Mouse (Mus musculus): ENCODE measurements at regions not wholly inside any gene's neighbourhood (a gene's known extent, or its start where the extent isn't known, plus 50 kb on each side); places are given as distances from the start of the nearest gene placed in this dataset.

GRCm38 (mm10) chr6:106981232-106981631 is 181.4 kb upstream of the Crbn start:
- TF ChIP-seq USF1 (IDR thresholded peaks at IDR 0.05; ENCODE audit: low read depth) (no peak), MYOG (IDR thresholded peaks at IDR 0.05; ENCODE audit: control insufficient read depth, extremely low read depth, insufficient read length) (no peak), FOSL1 (IDR thresholded peaks at IDR 0.05; ENCODE audit: insufficient read depth, low read length, poor library complexity, severe bottlenecking) (no peak), CEBPB (IDR thresholded peaks at IDR 0.05; ENCODE audit: low read depth) (no peak), CTCF (IDR thresholded peaks at IDR 0.05; ENCODE audit: control insufficient read depth, insufficient read depth, insufficient read length) (no peak), MYOD1 (IDR thresholded peaks at IDR 0.05; ENCODE audit: control insufficient read depth, insufficient read length, low read depth) (no peak), MAX (IDR thresholded peaks at IDR 0.05) (no peak)
- Histone ChIP-seq H3K4me3 (ENCODE audit: insufficient read depth, poor library complexity, severe bottlenecking) (no peak overlapping the region), H3K79me2 (ENCODE audit: control insufficient read depth, insufficient read depth) (no peaks in the 10 kb centered on the region), H3K36me3 (ENCODE audit: control insufficient read depth, insufficient read depth) (no peaks in the 10 kb centered on the region), H3K27me3 (ENCODE audit: control insufficient read depth, insufficient read depth, insufficient read length) (no peaks in the 10 kb centered on the region), H3ac (ENCODE audit: control insufficient read depth, insufficient read length, low read depth) (no peak overlapping the region), H3K79me3 (ENCODE audit: low read depth) (no peaks in the 10 kb centered on the region)

GRCm38 (mm10) chr6:106985132-106985801 is 185.4 kb upstream of the Crbn start:
- no peaks in the 10 kb centered on the region for H3K27me3 ChIP-seq (ENCODE audit: control insufficient read depth, insufficient read depth, insufficient read length)
- no peak overlapping the region for H3K4me3 ChIP-seq (ENCODE audit: insufficient read depth, poor library complexity, severe bottlenecking)
- H3K79me3 ChIP-seq (ENCODE audit: low read depth), result no peaks in the 10 kb centered on the region
- TF ChIP-seq FOSL1 (IDR thresholded peaks at IDR 0.05; ENCODE audit: insufficient read depth, low read length, poor library complexity, severe bottlenecking) (no peak), MAX (IDR thresholded peaks at IDR 0.05) (no peak), CEBPB (IDR thresholded peaks at IDR 0.05; ENCODE audit: low read depth) (no peak), MYOD1 (IDR thresholded peaks at IDR 0.05; ENCODE audit: control insufficient read depth, insufficient read length, low read depth) (no peak), USF1 (IDR thresholded peaks at IDR 0.05; ENCODE audit: low read depth) (no peak), MYOG (IDR thresholded peaks at IDR 0.05; ENCODE audit: control insufficient read depth, extremely low read depth, insufficient read length) (no peak), CTCF (IDR thresholded peaks at IDR 0.05; ENCODE audit: control insufficient read depth, insufficient read depth, insufficient read length) (no peak)
- H3K79me2 ChIP-seq (ENCODE audit: control insufficient read depth, insufficient read depth), result no peaks in the 10 kb centered on the region
- H3ac ChIP-seq (ENCODE audit: control insufficient read depth, insufficient read length, low read depth), result no peak overlapping the region
- no peaks in the 10 kb centered on the region for H3K36me3 ChIP-seq (ENCODE audit: control insufficient read depth, insufficient read depth)

- H3K4me3 ChIP-seq (ENCODE audit: insufficient read depth, poor library complexity, severe bottlenecking), result no peak overlapping the region
- H3ac ChIP-seq (ENCODE audit: control insufficient read depth, insufficient read length, low read depth), result no peak overlapping the region
- TF ChIP-seq CTCF (IDR thresholded peaks at IDR 0.05; ENCODE audit: control insufficient read depth, insufficient read depth, insufficient read length), result no peak
- TF ChIP-seq MAX (IDR thresholded peaks at IDR 0.05), result no peak
- TF ChIP-seq USF1 (IDR thresholded peaks at IDR 0.05; ENCODE audit: low read depth), result no peak
- TF ChIP-seq FOSL1 (IDR thresholded peaks at IDR 0.05; ENCODE audit: insufficient read depth, low read length, poor library complexity, severe bottlenecking), result no peak
- no peak for TF ChIP-seq MYOG (IDR thresholded peaks at IDR 0.05; ENCODE audit: control insufficient read depth, extremely low read depth, insufficient read length)
- no peak for TF ChIP-seq MYOD1 (IDR thresholded peaks at IDR 0.05; ENCODE audit: control insufficient read depth, insufficient read length, low read depth)
- no peak for TF ChIP-seq CEBPB (IDR thresholded peaks at IDR 0.05; ENCODE audit: low read depth)
- no peaks in the 10 kb centered on the region for H3K79me3 ChIP-seq (ENCODE audit: low read depth)
- H3K27me3 ChIP-seq (ENCODE audit: control insufficient read depth, insufficient read depth, insufficient read length), result no peaks in the 10 kb centered on the region
- no peaks in the 10 kb centered on the region for H3K79me2 ChIP-seq (ENCODE audit: control insufficient read depth, insufficient read depth)
- no peaks in the 10 kb centered on the region for H3K36me3 ChIP-seq (ENCODE audit: control insufficient read depth, insufficient read depth)
Observed at GRCm38 (mm10) chr6:106991586-106991985, 191.7 kb upstream of the Crbn start.

GRCm38 (mm10) chr6:107004406-107005120 is 204.7 kb upstream of the Crbn start:
- Histone ChIP-seq H3K4me3 (ENCODE audit: insufficient read depth, poor library complexity, severe bottlenecking) (no peak overlapping the region), H3K27me3 (ENCODE audit: control insufficient read depth, insufficient read depth, insufficient read length) (no peaks in the 10 kb centered on the region), H3K79me2 (ENCODE audit: control insufficient read depth, insufficient read depth) (no peaks in the 10 kb centered on the region), H3ac (ENCODE audit: control insufficient read depth, insufficient read length, low read depth) (no peak overlapping the region), H3K36me3 (ENCODE audit: control insufficient read depth, insufficient read depth) (no peaks in the 10 kb centered on the region), H3K79me3 (ENCODE audit: low read depth) (no peaks in the 10 kb centered on the region)
- TF ChIP-seq FOSL1 (IDR thresholded peaks at IDR 0.05; ENCODE audit: insufficient read depth, low read length, poor library complexity, severe bottlenecking) (no peak), MYOG (IDR thresholded peaks at IDR 0.05; ENCODE audit: control insufficient read depth, extremely low read depth, insufficient read length) (no peak), MYOD1 (IDR thresholded peaks at IDR 0.05; ENCODE audit: control insufficient read depth, insufficient read length, low read depth) (no peak), MAX (IDR thresholded peaks at IDR 0.05) (no peak), CEBPB (IDR thresholded peaks at IDR 0.05; ENCODE audit: low read depth) (no peak), CTCF (IDR thresholded peaks at IDR 0.05; ENCODE audit: control insufficient read depth, insufficient read depth, insufficient read length) (no peak), USF1 (IDR thresholded peaks at IDR 0.05; ENCODE audit: low read depth) (no peak)

- Histone ChIP-seq H3ac (ENCODE audit: control insufficient read depth, insufficient read length, low read depth) (no peak overlapping the region), H3K4me3 (ENCODE audit: insufficient read depth, poor library complexity, severe bottlenecking) (no peak overlapping the region), H3K27me3 (ENCODE audit: control insufficient read depth, insufficient read depth, insufficient read length) (no peaks in the 10 kb centered on the region), H3K36me3 (ENCODE audit: control insufficient read depth, insufficient read depth) (no peaks in the 10 kb centered on the region), H3K79me2 (ENCODE audit: control insufficient read depth, insufficient read depth) (no peaks in the 10 kb centered on the region), H3K79me3 (ENCODE audit: low read depth) (no peaks in the 10 kb centered on the region)
- TF ChIP-seq CEBPB (IDR thresholded peaks at IDR 0.05; ENCODE audit: low read depth), result no peak
- TF ChIP-seq USF1 (IDR thresholded peaks at IDR 0.05; ENCODE audit: low read depth), result no peak
- TF ChIP-seq CTCF (IDR thresholded peaks at IDR 0.05; ENCODE audit: control insufficient read depth, insufficient read depth, insufficient read length), result no peak
- TF ChIP-seq MYOG (IDR thresholded peaks at IDR 0.05; ENCODE audit: control insufficient read depth, extremely low read depth, insufficient read length), result no peak
- TF ChIP-seq MAX (IDR thresholded peaks at IDR 0.05), result no peak
- TF ChIP-seq MYOD1 (IDR thresholded peaks at IDR 0.05; ENCODE audit: control insufficient read depth, insufficient read length, low read depth), result no peak
- no peak for TF ChIP-seq FOSL1 (IDR thresholded peaks at IDR 0.05; ENCODE audit: insufficient read depth, low read length, poor library complexity, severe bottlenecking)
Observed at GRCm38 (mm10) chr6:107010785-107011184, 210.9 kb upstream of the Crbn start.

Measured in C2C12 (cell line).